Mouse (Mus musculus) gastrocnemius, adult 2 months (tissue): ENCODE results near the gene Tunar. TPM values are rescaled to one million over a fixed set of nuclear protein-coding genes. Genes with fewer than 3 reads are reported as not detected.

Source experiments
- DNase-seq: peaks from one replicate; pipeline ENCODE4 v3.0.0; 2022
- H3K27ac ChIP-seq: fragments of 200-600 bp; 2 replicates; pipeline ENCODE4 v1.8.1; 2022; ENCODE audit warnings: mild to moderate bottlenecking
- H3K4me3 ChIP-seq: fragments of 200-600 bp; 2 replicates; pipeline ENCODE4 v1.8.1; 2022; ENCODE audit warnings: mild to moderate bottlenecking, moderate library complexity
- CTCF ChIP-seq: fragments of 200-600 bp; IDR thresholded peaks from 2 replicates; pipeline ENCODE4 v1.8.1; 2022; ENCODE audit warnings: antibody characterized with exemption, mild to moderate bottlenecking, moderate library complexity
- intact Hi-C: fragments of 180-260 bp; cut with DNase I; formaldehyde crosslinking; loops from one replicate; pipeline ENCODE4 v1.15.1; 2025
- long read RNA-seq, 2 experiments: library from polyadenylated mRNA; stranded (forward); transcript quantifications; one replicate each; pipeline ENCODE4 v2.0.0; 2021
- total RNA-seq, 2 experiments: library from RNA; stranded (reverse); gene quantifications; 2 replicates each; pipeline ENCODE4 v1.2.3; 2021

Tunar gene
- total RNA-seq = not detected
- long read RNA-seq, experiment 1 = 0 reads
- long read RNA-seq, experiment 2 = 0 reads

GRCm38 (mm10) chr12:105333570-105333969, at the start of gene Tunar:
TSS of gene Tunar (plus strand) at chr12:105333870.
- intact Hi-C loops = no loop called here
- DNase-seq = no peak
- no peak for TF ChIP-seq CTCF
- Histone ChIP-seq H3K4me3 (no peak within 1 kb of the TSS), H3K27ac (no peak within 1 kb of the TSS)

- Histone ChIP-seq H3K4me3 (no peak overlapping the region), H3K27ac (no peak overlapping the region)
- intact Hi-C loops = no loop called here
- no peak for DNase-seq
- TF ChIP-seq CTCF = no peak
Observed at GRCm38 (mm10) chr12:105312571-105313035, 21.1 kb upstream of the Tunar start.

DNA sequence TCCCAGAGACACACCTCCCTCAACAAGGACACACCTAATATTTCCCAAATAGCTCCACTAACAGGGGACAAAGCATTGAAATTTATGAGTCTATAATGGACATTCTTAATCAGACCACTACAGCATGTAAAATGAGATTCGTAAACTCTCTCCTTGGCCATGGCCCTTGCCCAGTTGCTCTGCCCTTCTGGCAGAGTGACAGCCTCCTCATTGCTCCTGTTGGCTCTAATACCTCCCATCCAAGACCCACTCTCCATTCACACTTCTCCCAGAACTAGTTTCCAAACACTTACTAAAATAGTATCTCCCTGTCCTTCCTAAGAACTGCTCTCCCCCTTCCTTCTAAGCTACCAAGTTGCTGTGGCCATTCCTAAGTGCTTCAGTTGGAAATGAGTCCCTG, 19.3 kb upstream of the Tunar start:
- no peak for DNase-seq
- no peak for TF ChIP-seq CTCF
- intact Hi-C loops = no loop called here

GRCm38 (mm10) chr12:105322160-105322559, 11.5 kb upstream of the Tunar start:
- intact Hi-C loops = no loop called here

More for the DNA sequence above, 19.3 kb upstream of the Tunar start:
- Histone ChIP-seq H3K4me3 (no peak overlapping the region), H3K27ac (no peak overlapping the region)

GRCm38 (mm10) chr12:105327051-105327450, 6.6 kb upstream of the Tunar start:
- DNase-seq = no peak
- H3K27ac ChIP-seq = no peak overlapping the region
- TF ChIP-seq CTCF = no peak
- intact Hi-C loops = no loop called here
- no peak overlapping the region for H3K4me3 ChIP-seq

More at GRCm38 (mm10) chr12:105322160-105322559, 11.5 kb upstream of the Tunar start:
- DNase-seq = no peak
- Histone ChIP-seq H3K27ac (no peak overlapping the region), H3K4me3 (no peak overlapping the region)
- TF ChIP-seq CTCF = no peak

DNA sequence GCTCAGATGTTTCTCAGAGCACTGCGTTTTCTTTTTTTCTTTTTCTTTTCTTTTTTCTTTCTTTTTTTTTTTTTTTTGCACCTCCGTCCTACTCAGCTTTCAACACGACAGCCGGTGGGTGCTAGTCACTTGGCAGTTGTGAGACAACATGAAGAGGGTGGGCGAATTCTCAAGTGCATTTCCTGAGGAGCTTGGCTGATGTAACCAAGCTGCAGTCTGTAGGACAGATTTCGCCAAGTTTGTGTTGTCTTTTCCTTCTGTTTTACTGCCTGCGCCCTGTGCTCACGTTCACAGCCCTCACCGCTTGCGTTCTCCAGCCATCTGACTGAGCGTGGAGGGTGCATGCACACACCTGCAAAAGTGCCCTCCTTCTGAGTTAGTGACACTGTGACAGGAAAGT, 5.3 kb upstream of the Tunar start:
- H3K27ac ChIP-seq = no peak overlapping the region
- intact Hi-C loops = no loop called here
- DNase-seq = no peak
- H3K4me3 ChIP-seq = no peak overlapping the region
- no peak for TF ChIP-seq CTCF

DNA sequence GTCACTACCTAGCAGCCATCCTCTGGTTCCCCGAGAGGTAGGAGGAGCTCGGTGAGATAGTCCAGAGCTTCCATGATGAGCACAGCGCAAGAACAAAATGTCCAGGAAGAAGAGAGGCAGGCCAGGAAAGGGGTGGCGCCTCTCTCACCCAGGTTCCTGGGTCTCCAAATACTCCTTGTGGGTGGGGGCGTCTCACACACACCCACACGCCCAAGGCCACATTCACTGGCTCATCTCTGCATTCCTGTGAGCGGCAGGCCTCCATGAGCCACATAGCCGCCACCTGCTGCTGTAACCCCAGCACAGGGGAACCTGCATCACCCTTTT, 2.4 kb downstream of the Tunar start:
- DNase-seq = no peak
- TF ChIP-seq CTCF = no peak
- intact Hi-C loops = no loop called here
- Histone ChIP-seq H3K4me3 (no peak overlapping the region), H3K27ac (no peak overlapping the region)

- H3K4me3 ChIP-seq = peak overlapping the region; percentile 57
- intact Hi-C loops = no loop called here
- H3K27ac ChIP-seq = no peak overlapping the region
- TF ChIP-seq CTCF = no peak
- DNase-seq = no peak
Observed at GRCm38 (mm10) chr12:105336421-105337289, 3.0 kb downstream of the Tunar start.

DNA sequence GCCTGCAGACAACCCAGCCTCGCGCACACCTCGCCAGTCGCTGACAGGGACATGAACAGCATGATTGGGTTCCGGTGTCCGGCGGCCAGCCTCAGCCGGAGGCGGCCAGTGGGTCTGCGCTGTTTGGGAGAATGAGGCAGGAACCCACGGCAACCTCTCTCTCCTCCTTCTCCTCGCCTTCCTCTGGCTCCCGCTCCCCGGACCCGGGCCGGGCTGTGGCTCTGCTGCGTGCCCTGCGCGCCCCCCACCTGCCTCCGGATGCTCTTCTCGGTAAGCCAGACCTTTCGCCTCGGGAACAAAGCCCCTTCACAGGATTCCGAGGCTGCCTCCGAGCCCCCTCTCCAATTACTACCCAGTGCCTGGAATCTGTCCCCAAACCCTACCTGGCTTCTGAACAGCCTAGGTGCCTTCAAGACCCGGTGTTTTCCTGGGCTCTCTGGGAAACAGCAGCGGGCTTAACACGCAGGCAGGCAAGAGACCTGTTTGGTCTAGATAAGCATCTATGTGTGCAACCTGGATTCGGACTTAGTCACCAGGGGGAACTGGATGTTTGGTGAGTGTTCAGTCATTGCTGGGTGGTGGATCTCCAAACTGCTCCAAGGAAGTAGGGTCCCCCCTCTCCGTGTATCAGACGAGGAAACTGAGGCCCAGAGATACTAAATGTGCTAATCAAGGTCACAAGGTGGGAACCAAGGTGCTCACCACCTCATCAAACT, 3.8 kb downstream of the Tunar start:
- no peak for TF ChIP-seq CTCF
- intact Hi-C loops = no loop called here
- Histone ChIP-seq H3K4me3 (peak overlapping the region; percentile 57), H3K27ac (no peak overlapping the region)
- DNase-seq = no peak

GRCm38 (mm10) chr12:105338256-105338977, 4.7 kb downstream of the Tunar start:
- no peak overlapping the region for H3K4me3 ChIP-seq
- intact Hi-C loops = no loop called here
- no peak for DNase-seq

DNA sequence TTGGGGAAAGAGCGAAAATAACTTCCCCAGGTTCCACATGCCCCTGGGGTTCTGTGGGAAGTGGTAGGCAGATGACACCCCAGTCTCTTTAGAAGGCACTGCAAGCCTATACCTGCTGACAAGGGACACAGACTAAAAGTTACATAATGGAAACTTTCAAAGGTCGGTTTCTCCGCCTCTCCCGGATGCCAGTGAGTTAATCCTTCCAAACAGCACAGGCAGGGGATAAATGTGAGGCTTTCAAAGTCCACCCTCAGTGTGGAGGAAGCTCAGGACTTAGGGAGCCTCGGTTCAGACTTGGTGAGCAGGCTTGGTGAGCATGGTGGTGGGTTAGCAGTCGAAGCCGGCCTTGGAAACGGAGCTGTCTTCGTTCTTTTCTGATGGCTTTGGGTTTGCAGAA, 7.9 kb downstream of the Tunar start:
- no peak overlapping the region for H3K4me3 ChIP-seq
- H3K27ac ChIP-seq = no peak overlapping the region
- intact Hi-C loops = no loop called here
- TF ChIP-seq CTCF = no peak
- DNase-seq = no peak

More at GRCm38 (mm10) chr12:105338256-105338977, 4.7 kb downstream of the Tunar start:
- no peak for TF ChIP-seq CTCF
- no peak overlapping the region for H3K27ac ChIP-seq

DNA sequence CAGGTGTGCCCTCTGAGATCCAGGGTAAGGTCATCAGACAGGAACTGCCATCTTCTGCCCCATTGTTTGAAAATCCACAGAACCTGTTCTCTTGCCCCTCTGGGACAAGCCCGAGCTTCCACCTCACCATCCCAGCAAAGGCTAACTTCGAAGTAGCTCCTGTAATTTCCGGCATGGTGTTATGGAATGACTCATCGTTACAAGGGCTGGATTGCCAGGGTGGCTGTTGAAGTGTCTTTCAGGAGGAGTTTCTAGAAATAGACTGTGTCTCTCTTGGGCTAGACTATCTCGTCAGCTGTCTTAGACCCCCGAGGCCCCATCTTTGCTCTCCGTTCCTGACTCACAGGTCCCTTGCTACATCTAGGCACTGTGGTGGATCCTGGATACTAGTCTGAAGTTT, 10.8 kb downstream of the Tunar start:
- H3K4me3 ChIP-seq = no peak overlapping the region
- H3K27ac ChIP-seq = no peak overlapping the region
- no peak for TF ChIP-seq CTCF
- intact Hi-C loops = no loop called here
- no peak for DNase-seq

DNA sequence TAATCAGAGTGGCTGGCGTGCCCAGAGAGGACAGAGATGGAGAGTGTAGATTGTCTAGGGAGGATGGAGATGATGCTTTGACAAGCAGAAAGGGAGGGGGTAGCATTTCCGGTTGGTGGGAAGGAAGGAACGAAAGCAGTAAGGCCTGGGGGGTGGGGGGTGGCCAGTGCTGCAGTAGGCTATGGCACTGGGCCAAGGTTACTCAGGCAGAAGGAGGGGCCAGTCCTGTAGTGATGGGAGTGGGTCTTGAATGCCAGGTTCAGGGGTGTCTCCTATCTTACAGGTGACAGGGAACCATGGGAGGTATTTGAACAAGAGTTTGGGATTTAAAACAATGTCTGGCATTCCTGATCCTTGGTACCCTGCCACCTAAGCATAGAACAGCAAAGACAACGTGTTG, 13.2 kb downstream of the Tunar start:
- H3K4me3 ChIP-seq = no peak overlapping the region
- intact Hi-C loops = no loop called here
- no peak overlapping the region for H3K27ac ChIP-seq
- DNase-seq = no peak
- TF ChIP-seq CTCF = no peak
